Mouse (Mus musculus) left cerebral cortex, postnatal 10 days (tissue): ENCODE measurements around the gene Acoxl. TPM values are rescaled to one million over a fixed set of nuclear protein-coding genes. Genes with fewer than 3 reads are reported as not detected.

ENCODE experiments used
- DNase-seq, 2 experiments: peaks; one replicate each; pipeline ENCODE4 v3.0.0; 2021 to 2022; ENCODE audit warnings: low spot score in 2 of 2, mixed read lengths in 1 of 2; ENCODE audit errors: extremely low spot score in 1 of 2
- intact Hi-C: fragments of 180-260 bp; cut with DNase I; formaldehyde crosslinking; loops from one replicate; pipeline ENCODE4 v1.15.1; 2025
- total RNA-seq, 2 experiments: library from RNA; stranded (reverse); gene quantifications; 2 replicates each; pipeline ENCODE4 v1.2.3; 2021

The Acoxl gene
- total RNA-seq, 2 experiments from 2014 or later = not detected

- intact Hi-C loops = no loop called here
Measured at GRCm38 (mm10) chr2:128061491-128061890, 222.8 kb downstream of the Acoxl start.

GRCm38 (mm10) chr2:128062756-128063155 lies 224.1 kb downstream of the Acoxl start:
- intact Hi-C loops = no loop called here
- no peak for DNase-seq

More at GRCm38 (mm10) chr2:128061491-128061890, 222.8 kb downstream of the Acoxl start:
- DNase-seq = no peak

GRCm38 (mm10) chr2:128065013-128065412 lies 226.3 kb downstream of the Acoxl start:
- DNase-seq = no peak
- intact Hi-C loops = no loop called here

- no peak for DNase-seq
- intact Hi-C loops = no loop called here
Measured at GRCm38 (mm10) chr2:128065576-128065975, 226.9 kb downstream of the Acoxl start.

GRCm38 (mm10) chr2:128067162-128067561 lies 228.5 kb downstream of the Acoxl start:
- intact Hi-C loops = no loop called here
- no peak for DNase-seq

GRCm38 (mm10) chr2:128067596-128067995 lies 228.9 kb downstream of the Acoxl start:
- DNase-seq = no peak
- intact Hi-C loops = no loop called here

- intact Hi-C loops = no loop called here
- DNase-seq = no peak
Measured at GRCm38 (mm10) chr2:128068176-128068575, 229.5 kb downstream of the Acoxl start.

GRCm38 (mm10) chr2:128069025-128069424 lies 230.3 kb downstream of the Acoxl start:
- DNase-seq = no peak
- intact Hi-C loops = no loop called here

GRCm38 (mm10) chr2:128071791-128072190 lies 233.1 kb downstream of the Acoxl start:
- no peak for DNase-seq
- intact Hi-C loops = no loop called here

GRCm38 (mm10) chr2:128072944-128073343 lies 234.3 kb downstream of the Acoxl start:
- DNase-seq = no peak
- intact Hi-C loops = no loop called here

GRCm38 (mm10) chr2:128073603-128074002 lies 234.9 kb downstream of the Acoxl start:
- intact Hi-C loops = no loop called here
- DNase-seq = no peak

- intact Hi-C loops = no loop called here
- no peak for DNase-seq
Measured at GRCm38 (mm10) chr2:128076936-128077335, 238.3 kb downstream of the Acoxl start.

GRCm38 (mm10) chr2:128078859-128079258 lies 240.2 kb downstream of the Acoxl start:
- intact Hi-C loops = no loop called here
- no peak for DNase-seq

GRCm38 (mm10) chr2:128079316-128079715 lies 240.6 kb downstream of the Acoxl start:
- intact Hi-C loops = no loop called here
- no peak for DNase-seq

GRCm38 (mm10) chr2:128083844-128084243 lies 245.2 kb downstream of the Acoxl start:
- intact Hi-C loops = no loop called here
- DNase-seq = no peak

GRCm38 (mm10) chr2:128084607-128085006 lies 245.9 kb downstream of the Acoxl start:
- intact Hi-C loops = no loop called here
- no peak for DNase-seq

- intact Hi-C loops = no loop called here
- DNase-seq = no peak
Measured at GRCm38 (mm10) chr2:128085481-128085880, 246.8 kb downstream of the Acoxl start.

GRCm38 (mm10) chr2:128086301-128086886 lies 247.7 kb downstream of the Acoxl start:
- intact Hi-C loops = no loop called here
- DNase-seq = peak in 1 of 2 experiments; percentile 7

- intact Hi-C loops = no loop called here
- DNase-seq = no peak
Measured at GRCm38 (mm10) chr2:128086996-128087526, 248.4 kb downstream of the Acoxl start.

GRCm38 (mm10) chr2:128087798-128088545 lies 249.3 kb downstream of the Acoxl start:
- intact Hi-C loops = no loop called here
- DNase-seq = no peak
